Mouse (Mus musculus) granulocyte monocyte progenitor cell, adult 5-6 weeks (primary cell): ENCODE measurements at regions not wholly inside any gene's neighbourhood (a gene's known extent, or its start where the extent isn't known, plus 50 kb on each side); places are given as distances from the start of the nearest gene placed in this dataset.
A peak's percentile ranks its signal among the peaks of the same experiment; 100 is the strongest.

ENCODE experiments used
- ATAC-seq: replicated peaks from 2 replicates; pipeline ENCODE4 v1.8.0; 2016; ENCODE audit warnings: mild to moderate bottlenecking, moderate TSS enrichment, inconsistent platforms; ENCODE audit not compliant: poor library complexity, severe bottlenecking

GRCm38 (mm10) chr5:45137198-45137973 lies 312.6 kb downstream of the Qdpr start:
- no peak for ATAC-seq

- no peak for ATAC-seq
Measured at GRCm38 (mm10) chr5:45136696-45137095, 313.3 kb downstream of the Qdpr start.

GRCm38 (mm10) chr5:45127971-45128370 lies 322.1 kb downstream of the Qdpr start:
- ATAC-seq: no peak

- ATAC-seq: no peak
Measured at GRCm38 (mm10) chr5:45121751-45122280, 322.3 kb upstream of the Ldb2 start.

- ATAC-seq: no peak
Measured at GRCm38 (mm10) chr5:45119757-45120156, 320.3 kb upstream of the Ldb2 start.

- ATAC-seq: no peak
Measured at GRCm38 (mm10) chr5:45111246-45111645, 311.8 kb upstream of the Ldb2 start.

- ATAC-seq: no peak
Measured at GRCm38 (mm10) chr5:45110797-45111196, 311.3 kb upstream of the Ldb2 start.

GRCm38 (mm10) chr5:45105236-45105816 lies 305.8 kb upstream of the Ldb2 start:
- ATAC-seq: no peak

- ATAC-seq: no peak
Measured at GRCm38 (mm10) chr5:45103763-45104428, 304.4 kb upstream of the Ldb2 start.

- ATAC-seq: no peak
Measured at GRCm38 (mm10) chr5:45102661-45103060, 303.2 kb upstream of the Ldb2 start.

GRCm38 (mm10) chr5:45101777-45102176 lies 302.3 kb upstream of the Ldb2 start:
- ATAC-seq: no peak

GRCm38 (mm10) chr5:45099082-45099481 lies 299.6 kb upstream of the Ldb2 start:
- peak; percentile 46 for ATAC-seq

GRCm38 (mm10) chr5:45097941-45098340 lies 298.5 kb upstream of the Ldb2 start:
- ATAC-seq: no peak

GRCm38 (mm10) chr5:45084741-45085140 lies 285.3 kb upstream of the Ldb2 start:
- no peak for ATAC-seq

- ATAC-seq: no peak
Measured at GRCm38 (mm10) chr5:45082601-45083000, 283.1 kb upstream of the Ldb2 start.

GRCm38 (mm10) chr5:45076347-45076890 lies 276.9 kb upstream of the Ldb2 start:
- no peak for ATAC-seq

GRCm38 (mm10) chr5:45075195-45075594 lies 275.7 kb upstream of the Ldb2 start:
- no peak for ATAC-seq

GRCm38 (mm10) chr5:45072529-45072928 lies 273.0 kb upstream of the Ldb2 start:
- ATAC-seq: no peak

GRCm38 (mm10) chr5:45065917-45066699 lies 266.6 kb upstream of the Ldb2 start:
- ATAC-seq: no peak

- ATAC-seq: no peak
Measured at GRCm38 (mm10) chr5:45062567-45062966, 263.1 kb upstream of the Ldb2 start.
